Mouse (Mus musculus): ENCODE results near the gene Rfwd3. TPM values are rescaled to one million over a fixed set of nuclear protein-coding genes. Genes with fewer than 3 reads are reported as not detected.
"Not testable (repeated sequence)": the region's sequence is repeated elsewhere in the genome, so short reads cannot be mapped to it uniquely, and the experiment has no call there.

The Rfwd3 gene
- polyA plus RNA-seq, 1 experiment from 2014 or later: 65.2 TPM

DNA sequence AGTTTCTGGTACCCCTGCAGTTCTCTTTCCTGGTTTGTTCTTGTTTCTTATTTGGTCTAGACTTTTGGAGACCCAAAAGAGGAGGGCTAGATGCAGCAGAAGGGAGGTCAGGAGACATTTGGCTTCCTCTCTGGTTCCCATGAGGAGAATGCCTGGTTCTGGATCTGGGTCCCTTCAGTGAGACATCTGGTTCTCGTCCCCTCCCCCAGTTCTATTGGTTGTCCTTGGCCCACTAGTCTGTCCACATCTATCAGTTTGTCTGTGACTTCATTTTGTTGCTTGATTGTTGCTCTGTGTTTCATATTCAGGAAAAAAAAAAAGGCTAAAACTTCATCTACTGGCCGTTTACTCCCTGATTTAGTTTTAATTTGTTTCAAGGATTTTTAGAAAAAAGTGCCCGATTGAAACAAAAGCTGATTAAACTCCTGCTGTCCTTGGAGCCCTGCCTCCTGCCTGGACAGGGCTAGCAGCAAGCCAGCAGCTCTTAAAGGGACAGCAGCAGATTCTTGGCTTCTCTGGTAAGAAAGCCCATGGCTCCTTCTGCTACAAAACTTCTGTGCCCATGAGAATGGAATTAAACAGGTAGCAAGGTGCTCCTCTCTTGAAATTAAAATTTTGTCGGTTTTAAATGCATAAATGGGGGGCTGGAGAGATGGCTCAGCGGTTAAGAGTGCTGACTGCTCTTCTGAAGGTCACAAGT, 5.2 kb upstream of the Rfwd3 start:
- Histone ChIP-seq H3K4me1 (no peaks in the 10 kb centered on the region), H3K36me3 (no peaks in the 10 kb centered on the region), H3K9me3 (no peaks in the 10 kb centered on the region), H3K27me3 (ENCODE audit: insufficient read depth, poor library complexity, severe bottlenecking) (no peaks in the 10 kb centered on the region), H3K27ac (no peak overlapping the region; the same call in 1 of the 2 replicates), H3K4me3 (no peak overlapping the region)
- 23% methylated on average over 5 of the region's 5 CpGs for WGBS
- no peak for DNase-seq (ENCODE audit: low spot score)

DNA sequence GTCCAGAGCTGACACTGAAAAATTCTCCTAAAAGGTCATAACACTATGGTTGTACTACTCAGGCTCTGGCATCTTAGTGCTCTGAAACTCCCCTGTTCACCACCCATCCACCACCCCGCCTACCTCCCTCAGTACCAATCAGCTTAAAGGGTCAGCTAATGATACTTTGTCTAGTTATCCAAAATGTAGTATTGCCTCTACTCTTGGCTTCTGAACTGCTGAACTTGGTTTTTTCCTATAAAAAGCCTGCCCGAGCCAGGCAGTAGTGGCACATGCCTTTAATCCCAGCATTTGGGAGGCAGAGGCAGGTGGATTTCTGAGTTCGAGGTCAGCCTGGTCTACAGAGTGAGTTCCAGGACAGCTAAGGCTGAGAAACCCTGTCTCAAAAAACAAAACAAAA, 4.3 kb upstream of the Rfwd3 start:
- Histone ChIP-seq H3K36me3 (no peaks in the 10 kb centered on the region), H3K27me3 (ENCODE audit: insufficient read depth, poor library complexity, severe bottlenecking) (no peaks in the 10 kb centered on the region), H3K4me1 (no peaks in the 10 kb centered on the region), H3K27ac (no peak overlapping the region), H3K9me3 (no peaks in the 10 kb centered on the region), H3K4me3 (no peak overlapping the region)
- WGBS: 85% methylated on average over 3 of the region's 3 CpGs
- DNase-seq (ENCODE audit: low spot score): no peak

DNA sequence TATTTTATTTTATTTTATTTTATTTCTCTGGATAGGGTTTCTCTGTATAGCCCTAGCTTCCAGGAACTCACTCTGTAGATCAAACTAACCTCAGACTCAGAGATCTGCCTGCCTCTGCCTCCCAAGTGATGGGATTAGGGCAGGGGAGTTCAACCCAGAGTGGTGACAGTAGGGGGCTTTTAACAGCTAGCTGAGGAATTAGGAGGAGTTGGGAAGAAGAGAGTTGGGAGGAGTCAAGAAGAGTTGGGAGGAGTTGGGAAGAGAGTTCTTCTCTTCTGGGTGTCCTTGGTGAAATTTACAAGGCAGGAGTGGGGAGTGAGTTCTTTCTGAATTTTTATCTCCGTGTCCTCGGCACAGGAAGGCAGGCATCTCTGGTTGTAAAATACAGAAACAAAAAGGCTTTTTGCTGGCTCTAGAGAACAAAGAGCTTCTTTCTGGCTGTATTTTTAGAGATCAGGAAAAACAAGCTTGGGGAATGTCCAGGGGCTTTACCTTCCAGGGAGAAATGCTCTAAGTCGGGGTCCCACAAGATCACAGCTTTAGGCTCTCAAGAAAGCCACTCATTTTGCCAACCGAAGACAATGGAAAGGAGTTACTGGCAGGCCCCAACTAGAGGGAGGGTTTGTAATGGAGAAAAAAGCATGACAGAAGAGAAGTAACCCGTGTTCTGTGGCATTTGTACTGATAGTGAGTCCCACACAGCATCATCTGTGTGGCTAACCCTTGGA, 3.2 kb upstream of the Rfwd3 start:
- WGBS: 67% methylated on average over 5 of the region's 5 CpGs
- not testable (repeated sequence) for H3K4me1 ChIP-seq; H3K9me3 ChIP-seq; H3K27me3 ChIP-seq (ENCODE audit: insufficient read depth, poor library complexity, severe bottlenecking); H3K36me3 ChIP-seq; H3K4me3 ChIP-seq; DNase-seq (ENCODE audit: low spot score); H3K27ac ChIP-seq

DNA sequence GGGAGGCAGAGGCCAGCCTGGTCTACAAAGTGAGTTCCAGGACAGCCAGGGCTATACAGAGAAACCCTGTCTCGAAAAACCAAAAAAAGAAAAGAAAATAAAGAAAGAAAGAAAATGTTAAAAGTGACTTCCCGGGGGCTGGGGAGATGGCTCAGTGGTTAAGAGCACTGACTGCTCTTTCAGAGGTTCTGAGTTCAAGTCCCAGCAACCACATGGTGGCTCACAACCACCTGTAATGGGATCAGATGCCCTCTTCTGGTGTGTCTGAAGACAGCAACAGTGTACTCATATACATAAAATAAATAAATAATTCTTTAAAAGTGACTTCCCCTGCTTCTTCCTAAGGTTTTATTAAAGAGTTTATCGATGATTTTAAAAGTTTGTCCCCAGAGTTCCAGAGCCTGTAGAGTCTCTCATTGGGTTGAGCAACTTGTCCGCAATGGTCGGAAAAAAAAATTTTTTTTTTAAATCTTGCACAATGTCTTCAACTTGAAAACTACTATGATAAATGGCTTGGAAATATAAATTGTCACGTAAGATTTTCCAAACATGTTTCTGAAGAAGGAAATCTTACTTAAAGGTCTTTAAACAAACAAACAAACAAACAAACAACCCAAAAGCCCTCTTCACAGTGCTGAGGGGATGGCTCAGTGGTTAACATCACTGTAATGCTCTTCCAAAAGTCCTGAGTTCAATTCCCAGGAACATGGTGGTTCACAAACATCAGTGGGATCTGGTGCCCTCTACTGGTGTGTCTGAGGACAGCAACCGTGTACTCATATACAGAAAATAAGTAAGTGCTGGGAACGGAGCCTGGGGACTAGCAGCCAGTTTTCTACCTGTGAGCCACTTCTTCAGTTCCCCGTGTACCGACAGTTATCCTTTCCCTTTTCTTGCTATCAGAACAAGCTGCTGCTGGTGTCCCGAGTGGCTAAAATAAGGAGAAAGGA, 850 bp upstream of the Rfwd3 start:
- WGBS: 59% methylated on average over 11 of the region's 11 CpGs
- no peaks in the 10 kb centered on the region for H3K9me3 ChIP-seq
- peak overlapping the region; percentile 99 for H3K27ac ChIP-seq
- H3K36me3 ChIP-seq: peaks cover 10% of the 10 kb centered on the region
- peaks cover 10% of the 10 kb centered on the region; the same call in 1 of the 2 replicates for H3K4me1 ChIP-seq
- H3K4me3 ChIP-seq: peak overlapping the region; percentile 94
- H3K27me3 ChIP-seq (ENCODE audit: insufficient read depth, poor library complexity, severe bottlenecking): no peaks in the 10 kb centered on the region
- DNase-seq (ENCODE audit: low spot score): no peak

DNA sequence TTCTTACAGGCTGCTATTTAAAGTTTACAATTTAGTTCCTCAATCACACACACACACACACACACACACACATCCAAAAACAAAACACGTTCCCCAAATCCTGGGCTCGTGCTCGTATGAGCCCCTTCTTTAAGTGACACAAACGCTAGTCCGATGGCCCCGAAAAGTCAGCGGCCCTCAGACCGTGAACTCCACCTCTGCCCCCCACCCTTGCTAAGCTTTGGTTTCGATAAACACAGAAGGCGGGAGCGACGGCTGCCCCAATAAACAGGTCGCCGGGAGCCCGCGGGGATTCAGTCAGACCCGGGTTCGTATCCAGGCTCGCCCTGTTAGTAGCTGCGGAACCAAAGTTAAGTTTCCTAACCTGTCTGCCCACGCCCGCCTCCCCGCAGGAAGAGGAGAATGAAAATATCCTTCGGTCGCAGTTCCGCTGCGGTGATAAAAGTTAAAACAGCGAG, 630 bp downstream of the Rfwd3 start:
- Histone ChIP-seq H3K27ac (peak overlapping the region; percentile 99), H3K9me3 (no peaks in the 10 kb centered on the region), H3K4me3 (peak overlapping the region; percentile 94), H3K4me1 (peaks cover 10% of the 10 kb centered on the region; the same call in 1 of the 2 replicates), H3K27me3 (ENCODE audit: insufficient read depth, poor library complexity, severe bottlenecking) (no peaks in the 10 kb centered on the region), H3K36me3 (peaks cover 22% of the 10 kb centered on the region)
- under 1% methylated on average over 28 of the region's 28 CpGs for WGBS
- DNase-seq (ENCODE audit: low spot score): peak; percentile 88

DNA sequence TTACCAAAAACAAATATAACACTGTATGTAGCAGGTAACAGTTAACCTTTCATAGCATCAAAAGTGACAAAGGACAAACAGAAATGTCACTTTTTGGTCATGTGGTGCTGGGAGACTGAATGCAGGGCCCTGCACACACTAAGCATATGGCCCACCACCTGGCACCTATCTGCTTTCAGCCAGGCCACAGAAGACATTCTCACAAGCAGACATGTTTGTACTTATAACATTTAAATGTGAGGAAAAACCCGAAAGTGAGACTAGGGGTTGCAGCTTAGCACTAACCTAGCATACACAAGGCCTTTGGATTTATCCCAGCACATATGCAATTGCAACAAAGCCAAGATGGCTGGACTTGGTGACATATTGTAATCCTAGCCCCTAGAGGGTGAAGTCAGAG, 2.0 kb downstream of the Rfwd3 start:
- peaks cover 10% of the 10 kb centered on the region; the same call in 1 of the 2 replicates for H3K4me1 ChIP-seq
- DNase-seq (ENCODE audit: low spot score): no peak
- no peak overlapping the region for H3K27ac ChIP-seq
- H3K36me3 ChIP-seq: peaks cover 36% of the 10 kb centered on the region
- WGBS: 86% methylated on average over 1 of the region's 1 CpGs
- no peaks in the 10 kb centered on the region for H3K27me3 ChIP-seq (ENCODE audit: insufficient read depth, poor library complexity, severe bottlenecking)
- no peaks in the 10 kb centered on the region for H3K9me3 ChIP-seq
- H3K4me3 ChIP-seq: peak overlapping the region; percentile 94; the same call in 1 of the 2 replicates

DNA sequence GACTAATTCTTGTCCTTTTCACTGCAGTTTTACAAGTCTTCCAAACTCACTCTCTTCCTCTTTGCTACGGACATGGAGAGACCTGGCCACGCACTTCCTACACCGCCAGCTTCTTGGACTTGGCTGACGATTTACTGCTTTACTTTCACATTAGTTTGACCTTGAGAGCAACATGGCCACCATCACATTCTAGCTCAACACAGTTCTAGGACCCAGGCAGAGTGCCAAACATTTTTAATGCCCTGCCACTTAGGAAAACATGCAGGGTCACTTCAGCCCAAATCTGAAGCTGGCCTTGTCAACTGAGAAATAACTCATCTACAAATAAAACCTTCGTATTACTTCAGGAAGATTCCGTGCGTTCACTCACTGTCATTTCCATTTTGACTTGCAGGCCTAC, 8.3 kb downstream of the Rfwd3 start:
- Histone ChIP-seq H3K27me3 (ENCODE audit: insufficient read depth, poor library complexity, severe bottlenecking) (no peaks in the 10 kb centered on the region), H3K9me3 (no peaks in the 10 kb centered on the region), H3K36me3 (peaks cover 95% of the 10 kb centered on the region), H3K27ac (no peak overlapping the region), H3K4me3 (no peak overlapping the region), H3K4me1 (no peaks in the 10 kb centered on the region)
- no peak for DNase-seq (ENCODE audit: low spot score)
- WGBS: 93% methylated on average over 7 of the region's 7 CpGs

DNA sequence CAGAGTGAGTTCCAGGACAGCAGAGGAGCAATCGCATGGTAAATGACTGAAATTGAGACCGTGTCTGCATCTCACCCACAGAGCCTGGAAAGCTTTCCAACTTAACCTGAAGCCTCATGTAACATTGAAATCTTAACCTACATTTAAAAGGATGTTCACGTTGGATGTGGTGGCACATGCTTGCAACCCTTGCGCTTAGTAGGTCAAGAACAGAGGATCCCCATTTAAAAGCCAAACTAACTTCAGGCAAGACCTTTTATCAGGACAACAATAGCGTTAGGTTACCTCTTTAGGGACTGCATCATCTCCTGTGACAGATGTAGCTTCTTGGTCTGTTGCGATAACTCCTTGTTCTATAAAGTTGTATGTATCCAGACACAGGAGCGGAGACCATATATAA, 9.4 kb downstream of the Rfwd3 start:
- no peak overlapping the region for H3K4me3 ChIP-seq
- no peak for DNase-seq (ENCODE audit: low spot score)
- no peaks in the 10 kb centered on the region for H3K9me3 ChIP-seq
- no peak overlapping the region for H3K27ac ChIP-seq
- H3K36me3 ChIP-seq: peaks cover 98% of the 10 kb centered on the region
- no peaks in the 10 kb centered on the region for H3K27me3 ChIP-seq (ENCODE audit: insufficient read depth, poor library complexity, severe bottlenecking)
- no peaks in the 10 kb centered on the region for H3K4me1 ChIP-seq
- WGBS: 93% methylated on average over 7 of the region's 7 CpGs

DNA sequence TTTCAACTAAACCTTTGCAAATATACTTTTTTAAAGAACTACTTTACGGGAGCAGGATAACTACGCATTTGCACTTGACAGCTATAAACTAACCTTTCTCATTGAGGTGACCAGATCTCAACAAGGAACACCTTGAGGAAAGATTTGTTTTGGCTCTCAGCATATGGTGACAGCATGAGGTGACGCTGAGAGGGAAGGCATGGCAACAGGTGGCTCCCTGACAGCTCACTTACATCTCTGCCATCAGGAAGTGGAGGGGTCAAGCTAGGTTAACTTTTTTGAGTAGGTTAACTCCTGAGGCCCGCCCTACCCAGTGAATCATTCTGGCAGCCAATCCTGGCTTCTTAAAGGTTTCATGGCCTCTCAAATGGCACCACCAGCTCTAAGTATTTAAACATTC, 14.4 kb downstream of the Rfwd3 start:
- Histone ChIP-seq H3K27me3 (ENCODE audit: insufficient read depth, poor library complexity, severe bottlenecking) (no peaks in the 10 kb centered on the region), H3K27ac (no peak overlapping the region), H3K9me3 (no peaks in the 10 kb centered on the region), H3K36me3 (peaks cover 94% of the 10 kb centered on the region), H3K4me3 (no peak overlapping the region), H3K4me1 (no peaks in the 10 kb centered on the region)
- WGBS: 90% methylated on average over 4 of the region's 4 CpGs
- no peak for DNase-seq (ENCODE audit: low spot score)

DNA sequence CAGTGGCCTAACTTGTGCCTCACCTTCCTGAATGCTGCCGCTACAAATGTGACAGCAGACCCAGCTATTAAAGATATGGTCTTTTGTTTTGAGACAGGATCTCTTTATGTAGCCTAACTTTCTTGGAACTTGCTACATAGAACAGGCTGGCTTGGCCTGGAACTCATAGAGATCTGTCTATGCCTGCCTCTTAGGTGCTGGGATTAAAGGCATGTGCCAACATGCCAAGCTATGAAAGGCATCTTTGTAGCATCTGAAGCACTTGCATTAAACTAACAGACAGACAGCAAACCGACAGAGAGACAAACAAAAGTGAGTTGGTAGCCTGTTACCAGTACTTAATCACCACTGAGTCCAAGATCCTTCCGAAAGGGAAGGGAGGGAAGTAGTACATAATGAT, 17.9 kb downstream of the Rfwd3 start:
- Histone ChIP-seq H3K36me3 (peaks cover 94% of the 10 kb centered on the region), H3K27ac (no peak overlapping the region), H3K4me1 (no peaks in the 10 kb centered on the region), H3K4me3 (no peak overlapping the region), H3K9me3 (no peaks in the 10 kb centered on the region), H3K27me3 (ENCODE audit: insufficient read depth, poor library complexity, severe bottlenecking) (no peaks in the 10 kb centered on the region)
- DNase-seq (ENCODE audit: low spot score): no peak
- 95% methylated on average over 3 of the region's 3 CpGs for WGBS

DNA sequence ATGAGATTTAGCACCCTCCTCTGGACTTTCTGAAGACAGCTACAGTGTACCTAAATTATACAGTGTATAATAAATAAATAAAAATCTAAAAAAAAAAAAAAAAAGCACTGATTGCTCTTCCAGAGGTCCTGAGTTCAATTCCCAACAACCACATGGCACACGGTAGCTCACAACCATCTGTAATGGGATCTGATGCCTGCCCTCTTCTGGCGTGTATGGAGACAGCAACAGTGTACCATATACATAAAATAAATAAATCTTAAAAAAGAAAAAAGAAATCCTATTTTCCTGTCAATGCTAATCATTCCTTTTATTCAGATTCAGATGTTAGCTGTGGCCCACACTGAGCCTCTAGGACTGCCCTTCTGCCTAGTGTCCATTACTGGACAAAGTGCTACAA, 31.7 kb downstream of the Rfwd3 start:
- peaks cover 23% of the 10 kb centered on the region for H3K36me3 ChIP-seq
- no peaks in the 10 kb centered on the region for H3K27me3 ChIP-seq (ENCODE audit: insufficient read depth, poor library complexity, severe bottlenecking)
- H3K9me3 ChIP-seq: no peaks in the 10 kb centered on the region
- 72% methylated on average over 2 of the region's 2 CpGs for WGBS
- H3K4me3 ChIP-seq: no peak overlapping the region
- no peak overlapping the region for H3K27ac ChIP-seq
- no peak for DNase-seq (ENCODE audit: low spot score)
- no peaks in the 10 kb centered on the region for H3K4me1 ChIP-seq

DNA sequence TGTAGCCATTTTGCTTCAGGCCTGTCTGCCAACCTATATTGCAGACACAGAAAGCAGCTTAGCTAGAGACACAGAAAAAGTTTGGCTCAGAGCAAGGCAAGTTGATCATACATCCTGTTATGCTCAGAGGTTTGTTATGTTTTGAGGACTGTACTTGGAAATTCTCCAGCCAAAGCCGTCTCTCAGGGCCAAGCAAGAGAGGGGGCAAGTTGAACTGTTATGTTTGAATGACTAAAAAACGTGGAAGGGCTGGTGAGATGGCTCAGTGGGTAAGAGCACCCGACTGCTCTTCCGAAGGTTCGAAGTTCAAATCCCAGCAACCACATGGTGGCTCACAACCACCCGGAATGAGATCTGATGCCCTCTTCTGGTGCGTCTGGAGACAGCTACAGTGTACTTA, 33.9 kb downstream of the Rfwd3 start:
- not testable (repeated sequence) for H3K27ac ChIP-seq; H3K27me3 ChIP-seq (ENCODE audit: insufficient read depth, poor library complexity, severe bottlenecking); H3K4me3 ChIP-seq; H3K9me3 ChIP-seq; DNase-seq (ENCODE audit: low spot score)
- 70% methylated on average over 7 of the region's 7 CpGs for WGBS
- Histone ChIP-seq H3K4me1 (peaks cover 12% of the 10 kb centered on the region; the same call in 1 of the 2 replicates), H3K36me3 (peaks cover 16% of the 10 kb centered on the region)
